Mouse (Mus musculus) CD4-positive, CD25-positive, alpha-beta regulatory T cell, adult 2 months (primary cell): ENCODE data around the gene Mettl8.

Source experiments
- DNase-seq: peaks from one replicate; pipeline ENCODE4 v3.0.0-alpha.2; 2012; ENCODE audit warnings: low read depth, low spot score

Mettl8 gene

DNA sequence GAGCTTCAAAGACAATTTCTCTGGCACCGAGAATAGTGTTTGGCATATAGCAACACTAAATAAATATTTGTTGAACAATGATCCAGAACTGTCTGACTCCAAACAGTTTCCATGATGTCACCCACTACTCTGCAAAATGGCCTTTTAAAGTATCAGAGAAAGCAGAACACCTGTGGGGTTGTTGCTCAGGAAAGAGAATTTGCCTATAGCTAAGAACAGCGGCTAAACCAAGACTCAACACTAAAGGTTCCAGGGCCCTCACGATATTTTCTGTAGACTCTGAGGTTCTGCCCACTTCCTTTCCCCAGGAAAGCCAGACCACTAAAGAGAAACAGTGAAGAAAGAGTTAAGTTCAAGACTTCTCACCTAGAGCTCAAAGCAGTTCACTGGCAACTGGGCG lies 122.4 kb downstream of the Mettl8 start:
- peak; percentile 9 for DNase-seq

DNA sequence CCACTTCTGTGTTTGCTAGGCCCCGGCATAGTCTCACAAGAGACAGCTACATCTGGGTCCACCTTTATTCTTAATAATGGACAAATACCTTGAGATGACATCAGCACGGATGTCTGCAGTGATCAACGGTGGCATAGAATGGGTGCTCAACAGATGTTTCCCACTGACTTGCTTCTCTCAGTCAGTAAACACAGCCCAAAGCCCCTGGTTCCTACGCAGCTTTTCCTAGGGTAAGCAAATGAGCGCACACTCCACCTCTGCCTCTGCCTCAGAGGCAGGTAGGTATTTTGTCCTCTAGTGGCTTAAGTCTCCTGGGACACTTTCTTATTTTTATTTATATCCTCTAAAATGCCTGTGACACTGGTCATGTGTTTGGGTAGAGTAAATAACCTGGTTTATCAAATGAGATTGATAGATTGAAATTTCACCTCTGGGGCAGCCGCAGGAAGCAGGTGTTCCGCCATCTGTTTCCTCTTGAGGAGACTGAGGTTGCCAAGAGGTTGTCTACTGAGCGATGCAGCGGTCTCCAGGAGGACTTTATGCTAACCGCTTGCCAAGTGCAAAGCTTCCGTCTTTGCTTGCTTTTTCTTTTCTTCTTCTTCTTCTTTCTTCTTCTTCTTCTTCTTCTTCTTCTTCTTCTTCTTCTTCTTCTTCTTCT lies 124.6 kb downstream of the Mettl8 start:
- DNase-seq, result peak; percentile 51

DNA sequence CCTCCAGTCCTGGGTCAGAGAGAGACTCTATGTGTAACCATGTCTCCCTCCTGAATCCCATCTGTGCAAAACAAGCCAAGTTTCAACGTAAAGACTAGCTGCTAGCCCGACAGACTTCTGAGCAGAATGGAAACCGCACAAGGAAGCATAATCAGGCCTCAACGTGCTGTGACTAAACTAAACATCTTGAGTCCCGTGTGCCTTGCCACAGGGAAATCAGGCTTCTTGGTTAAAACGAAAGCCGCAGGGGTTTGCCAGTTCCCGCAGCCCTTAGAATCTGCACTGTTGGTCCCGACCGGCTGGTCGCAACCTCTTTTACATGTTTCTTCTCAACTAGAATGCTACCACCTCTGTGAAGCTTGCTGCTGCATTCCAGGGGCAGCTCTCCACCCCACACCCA lies 125.7 kb downstream of the Mettl8 start:
- DNase-seq, result peak; percentile 22

DNA sequence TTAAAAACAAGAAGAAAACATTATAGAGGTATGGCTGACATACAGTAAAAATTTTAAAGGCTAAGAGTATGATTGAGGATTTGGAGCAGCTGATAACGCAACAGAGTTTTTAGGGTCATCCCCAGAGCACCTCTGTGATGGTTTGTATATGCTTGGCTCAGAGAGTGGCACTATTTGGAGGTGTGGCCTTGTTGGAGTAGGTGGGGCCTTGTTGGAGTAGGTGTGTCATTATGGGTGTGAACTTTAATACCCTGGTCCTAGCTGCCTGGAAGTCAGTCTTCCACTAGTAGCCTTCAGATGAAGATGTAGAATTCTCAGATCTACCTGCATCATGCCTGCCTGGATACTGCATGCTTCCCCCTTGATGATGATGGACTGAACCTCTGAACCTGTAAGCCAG lies 131.3 kb downstream of the Mettl8 start:
- no peak for DNase-seq

GRCm38 (mm10) chr2:70922814-70923213 lies 132.6 kb downstream of the Mettl8 start:
- no peak for DNase-seq

DNA sequence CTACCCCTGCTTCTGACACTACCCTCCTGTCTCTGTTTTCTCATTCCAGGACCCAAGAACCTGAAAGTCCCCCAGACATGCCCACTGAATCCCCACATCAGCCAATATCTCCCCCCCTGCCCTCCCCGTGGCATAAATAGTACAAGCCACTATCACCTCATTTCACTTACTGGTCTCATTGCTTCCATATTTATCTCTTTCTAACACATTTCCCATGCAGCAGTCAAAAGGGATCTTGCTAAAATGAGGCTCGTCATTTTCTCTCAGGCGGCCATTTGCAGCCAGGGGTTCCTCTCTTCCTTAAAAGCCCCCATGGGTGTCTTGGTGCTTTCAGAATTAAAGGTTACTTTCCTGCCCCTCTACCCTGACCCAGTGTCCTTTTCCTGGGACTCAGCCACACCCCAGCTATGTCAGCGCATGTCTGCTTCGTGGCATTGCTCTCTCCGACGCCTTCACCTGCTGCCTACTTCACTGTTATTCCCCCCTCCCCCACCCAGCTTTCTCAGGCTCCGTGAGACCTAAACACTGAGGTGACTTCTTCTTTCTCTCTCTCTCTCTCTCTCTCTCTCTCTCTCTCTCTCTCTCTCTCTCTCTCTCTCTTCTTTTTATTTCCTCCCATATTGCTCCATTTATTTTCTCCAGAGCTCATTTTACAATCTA lies 134.3 kb downstream of the Mettl8 start:
- peak; percentile 31 for DNase-seq

DNA sequence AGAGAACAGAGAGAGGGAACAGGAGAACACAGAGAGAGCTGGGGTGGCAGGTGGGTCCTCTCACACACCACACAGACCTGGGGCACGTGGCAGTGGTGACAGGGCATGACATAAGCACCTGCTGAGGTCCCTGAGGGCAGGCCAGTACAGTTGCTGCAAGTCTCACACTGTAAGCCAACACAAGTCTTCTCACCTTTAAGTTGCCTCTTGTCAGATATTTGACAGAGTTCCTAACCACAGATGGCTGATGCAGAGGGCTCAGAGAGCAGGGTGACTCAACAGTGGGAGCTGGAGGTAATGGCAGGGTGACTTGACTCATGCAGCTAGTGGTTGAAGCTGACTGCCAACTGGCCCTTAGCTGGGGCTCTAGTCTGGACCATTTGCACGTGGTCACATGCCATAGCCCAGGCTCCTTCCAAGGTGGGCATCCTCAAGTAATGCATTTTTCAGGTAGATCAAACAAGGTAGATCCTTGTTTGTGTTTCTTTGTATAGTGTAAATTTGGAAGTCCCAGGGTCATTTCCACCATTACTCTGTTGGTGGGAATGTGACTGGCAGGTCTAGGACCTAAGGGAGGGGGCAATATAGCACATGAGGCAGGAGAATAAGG lies 135.4 kb downstream of the Mettl8 start:
- DNase-seq, result peak; percentile 19

DNA sequence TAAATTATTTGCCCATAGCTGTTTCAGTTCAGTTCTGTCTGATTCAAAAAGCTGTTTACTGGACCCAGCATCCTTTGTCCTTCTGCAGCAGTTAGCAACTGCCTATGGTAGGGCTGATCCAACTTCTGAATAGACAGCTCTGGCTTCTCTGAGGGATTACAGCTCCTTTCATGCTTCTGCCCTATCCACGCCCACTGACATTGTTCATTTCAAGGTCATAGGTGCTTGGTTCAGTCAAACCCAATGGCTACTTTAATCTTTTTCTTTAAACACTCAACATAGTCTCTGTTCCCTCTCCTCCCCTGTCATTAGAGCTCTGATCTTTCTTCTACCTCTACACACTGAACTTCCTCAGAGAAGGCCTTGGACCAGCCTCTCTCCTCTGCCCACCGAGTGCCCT lies 136.9 kb downstream of the Mettl8 start:
- DNase-seq, result no peak
